Mouse (Mus musculus) G1E (cell line): ENCODE results near the gene Polr2f.

Experiments used
- CTCF ChIP-seq: IDR thresholded peaks from 2 replicates; pipeline ENCODE4 v1.5.1; 2012; ENCODE audit warnings: low read depth, low read length, inconsistent platforms, mixed read lengths
- GATA1 ChIP-seq: IDR thresholded peaks from 2 replicates; pipeline ENCODE4 v1.6.1; 2012; ENCODE audit warnings: borderline replicate concordance, low read length, inconsistent platforms, mixed read lengths

- TF ChIP-seq CTCF (peak; percentile 76; the same call in 1 of the 2 replicates), GATA1 (no peak)
Measured at GRCm38 (mm10) chr15:79126217-79126932, 14.4 kb upstream of the Polr2f start.
